Mouse (Mus musculus): ENCODE data around the gene Gm11020. TPM values are rescaled to one million over a fixed set of nuclear protein-coding genes. Genes with fewer than 3 reads are reported as not detected.

Gene Gm11020
- total RNA-seq, 2 experiments from 2014 or later, result not detected

Other genes starting within 250 kb of the Gm11020 start
- 10 to 100 TPM; 16.4 to 17.4 TPM for gene Cdh5, start 219.9 kb upstream of the Gm11020 start, total RNA-seq (2021)
- gene Bean1, start 151.1 kb upstream of the Gm11020 start, total RNA-seq (2021), result 10 to 100 TPM; 13.8 to 15.4 TPM
- gene Tk2, start 73.0 kb upstream of the Gm11020 start, total RNA-seq (2021), result 10 to 100 TPM; 37.3 to 39.9 TPM
- gene Cklf, start 70.7 kb upstream of the Gm11020 start, total RNA-seq (2021), result 1 to 10 TPM; 8.7 to 8.9 TPM
- not detected for gene Cmtm2a, start 28.4 kb upstream of the Gm11020 start, total RNA-seq (2021)
- not detected for gene Gm45711, start 11.5 kb upstream of the Gm11020 start, total RNA-seq (2021)
- gene Cmtm1, start 11.4 kb upstream of the Gm11020 start, total RNA-seq (2021), result not detected
- gene Cmtm2b, start 663 bp downstream of the Gm11020 start, total RNA-seq (2021), result not detected
- gene Cmtm3, start 17.8 kb downstream of the Gm11020 start, total RNA-seq (2021), result 10 to 100 TPM; 12.2 to 21.8 TPM
- gene Cmtm4, start 74.2 kb downstream of the Gm11020 start, total RNA-seq (2021), result 10 to 100 TPM; 71.3 to 72.9 TPM
- 100 to 1,000 TPM; 254 to 257 TPM for gene Dync1li2, start 121.5 kb downstream of the Gm11020 start, total RNA-seq (2021)
- gene Terb1, start 188.3 kb downstream of the Gm11020 start, total RNA-seq (2021), result 1 to 10 TPM; 1.0 to 1.6 TPM
- gene Nae1, start 213.1 kb downstream of the Gm11020 start, total RNA-seq (2021), result 10 to 100 TPM; 50.1 to 52.2 TPM
- 10 to 100 TPM; 28.9 to 36.4 TPM for gene Car7, start 213.1 kb downstream of the Gm11020 start, total RNA-seq (2021)

Measured in left cerebral cortex, postnatal 14 days (tissue).